Mouse (Mus musculus): ENCODE data around the gene Olfr1152.

The Olfr1152 gene

GRCm38 (mm10) chr2:87866192-87866591 is at the start of gene Olfr1152:
Gene Olfr1152 (plus strand): TSS chr2:87866492.
- DNase-seq: no peak

GRCm38 (mm10) chr2:87830233-87830632 is 36.1 kb upstream of the Olfr1152 start, which contains the start of gene Olfr1148:
Gene Olfr1148 (plus strand): TSS chr2:87830533.
- DNase-seq: no peak

DNA sequence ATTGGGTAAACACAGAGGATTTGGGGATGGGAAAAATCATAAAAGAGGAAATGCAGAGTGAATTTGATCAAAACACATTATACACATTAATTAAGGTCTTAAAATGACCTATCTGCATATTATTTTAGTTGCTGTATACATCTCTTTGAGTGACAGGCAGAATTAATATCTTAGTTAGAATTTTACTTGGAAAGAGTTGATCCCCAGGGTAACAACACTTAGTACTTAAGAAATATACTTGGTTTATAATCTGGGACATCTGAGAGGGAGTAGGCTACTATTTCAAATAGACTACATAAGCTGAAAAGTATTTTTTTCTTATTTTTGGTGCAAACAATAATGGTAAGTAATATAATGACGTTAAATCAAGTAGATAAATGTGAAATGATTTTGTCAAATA is 22.6 kb upstream of the Olfr1152 start, which contains the start of gene Olfr1150-ps1:
Gene Olfr1150-ps1, plus strand, starts transcription at position 301 of the 400 bp plus-strand sequence.
- DNase-seq: no peak

GRCm38 (mm10) chr2:87855562-87855961 is 10.7 kb upstream of the Olfr1152 start, which contains the start of gene Olfr1151:
Gene Olfr1151 (plus strand): TSS chr2:87855862.
- DNase-seq: no peak

- no peak for DNase-seq
These were observed 28.4 kb downstream of the Olfr1152 start, which contains the start of gene Olfr1153 for GRCm38 (mm10) chr2:87894662-87895061. Gene Olfr1153 (plus strand): TSS chr2:87894962.

DNA sequence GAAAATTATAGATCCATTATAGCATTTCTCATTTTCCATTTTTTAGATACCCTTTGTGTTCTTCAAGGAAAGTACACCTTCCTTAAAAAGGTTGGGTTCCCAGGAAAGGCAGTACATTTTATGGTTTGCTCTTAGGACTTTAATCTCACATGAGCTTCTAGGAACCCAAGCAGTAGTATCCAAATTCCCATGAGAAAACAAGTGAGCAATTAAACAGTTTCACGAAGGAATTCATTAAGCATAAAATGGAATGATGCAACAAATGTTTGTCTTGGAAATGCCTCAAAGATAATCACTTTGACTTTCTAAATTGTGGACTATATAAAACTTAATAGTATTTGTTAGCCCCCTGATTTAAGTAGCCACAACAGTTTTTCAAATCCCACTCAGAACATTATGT is 38.8 kb downstream of the Olfr1152 start, which contains the start of gene Olfr1154:
Gene Olfr1154, minus strand, starts transcription at position 101 of the 400 bp plus-strand sequence.
- no peak for DNase-seq

Measured in kidney, adult 9 months (tissue).